ENCODE assay signal across 8 mouse cellular contexts in genomic region chr11:116030088-116030897, GRCm38 (mm10). TPM values are rescaled to one million over a fixed set of nuclear protein-coding genes. Genes with fewer than 3 reads are reported as not detected.
DNase-seq lines count a peak whose midpoint lies in the region; ATAC-seq lines count a peak whose summit lies in the region.

Unk (plus strand) TSS chr11:116030322.

- H3K4me3 ChIP-seq in hindbrain, embryonic 12.5 days, result peak within 1 kb of the TSS; percentile 67

- ATAC-seq in hindbrain, embryonic 12.5 days (ENCODE audit: low FRiP score), result peak; percentile 96

- H3K4me1 ChIP-seq in hindbrain, embryonic 12.5 days, result peaks cover 22% of the 10 kb centered on the region

- H3K36me3 ChIP-seq in hindbrain, embryonic 12.5 days, result peaks cover 7% of the 10 kb centered on the region; the same call in 1 of the 2 replicates

- under 1% methylated on average over 54 of the region's 67 CpGs for WGBS in hindbrain, embryonic 12.5 days

- peak within 1 kb of the TSS; percentile 75 for H3K4me2 ChIP-seq in hindbrain, embryonic 12.5 days (replicated peaks)

- H3K27ac ChIP-seq in hindbrain, embryonic 12.5 days, result peak within 1 kb of the TSS; percentile 98

- no peaks in the 10 kb centered on the region for H3K27me3 ChIP-seq in hindbrain, embryonic 12.5 days

- H3K9me3 ChIP-seq in hindbrain, embryonic 12.5 days (replicated peaks), result no peaks in the 10 kb centered on the region

- DNase-seq in NIH3T3 (ENCODE audit: low read depth), result peak; percentile 99
- peak; percentile 99 to 100 for DNase-seq in cerebellum, postnatal 10 days
- peak; percentile 96 to 97 for DNase-seq in frontal cortex, postnatal 10 days (ENCODE audit: low spot score in 2 of 2)
- peak; percentile 98 to 99 for DNase-seq in layer of hippocampus, postnatal 14 days (ENCODE audit: low spot score in 2 of 2)
- DNase-seq in lung, postnatal 14 days, result peak; percentile 96
- peak; percentile 98 for DNase-seq in retina, adult 2 months (ENCODE audit: low read depth, low spot score)
- DNase-seq in thymus, postnatal 36 days, result peak; percentile 94 to 97

- peak within 1 kb of the TSS; percentile 90 for H3K9ac ChIP-seq in hindbrain, embryonic 12.5 days

RNA-seq across cellular contexts. Expression of gene Unk, which starts in this region (rescaled TPM):
- polyA plus RNA-seq in hindbrain, embryonic 12.5 days (2016; fragmentation: Nextera tagmentation; extraction: Ambion mirVana), result 48.8 and 49.1 TPM in 2 replicates
- 10 to 100 TPM; 22.0 to 25.3 TPM for total RNA-seq in layer of hippocampus, postnatal 14 days (2021)

Comparison
In these comparisons a context has a peak if more than half of its experiments do, and no peak if none do; other contexts are left out.
1. Peak in every context shown above with its lines: DNase-seq, ATAC-seq, H3K4me3 ChIP-seq and H3K27ac ChIP-seq.